Comparison of ENCODE assay signal across 16 mouse cellular contexts in genomic region chr14:25751067-25751466, GRCm38 (mm10). TPM values are rescaled to one million over a fixed set of nuclear protein-coding genes. Genes with fewer than 3 reads are reported as not detected.
DNase-seq lines count a peak whose midpoint lies in the region; TF ChIP-seq lines count a peak whose summit lies in the region.
"Had no signal": no experiment of that assay in that cellular context is flagged by ENCODE, and none has a peak within 500 bp of the region (broad histone marks: within the 10 kb centered on the region; RNA-seq: fewer than 3 reads in every experiment).

No protein-coding gene starts in this region.

- no peak for TF ChIP-seq POLR2A in embryonic fibroblast, embryonic 13.5 days (IDR thresholded peaks at IDR 0.05; ENCODE audit: low read depth, low read length)

- H3K27ac ChIP-seq in heart, embryonic 10.5 days, result 0 out of 2 replicates have a peak overlapping the region, but pooled peaks have one; percentile 12
- peak overlapping the region; percentile 23; the same call in 1 of the 2 replicates for H3K27ac ChIP-seq in layer of hippocampus, adult 2 months
- H3K27ac ChIP-seq in embryonic fibroblast, embryonic 13.5 days (ENCODE audit: insufficient read depth, low read length), result peak overlapping the region; percentile 27
- H3K27ac ChIP-seq: forebrain, embryonic 13.5 days; hindbrain, embryonic 15.5 days; liver, embryonic 13.5 days; midbrain, embryonic 12.5 days had no signal

- no peaks in the 10 kb centered on the region for H3K9me3 ChIP-seq in heart, embryonic 10.5 days
- H3K9me3 ChIP-seq: forebrain, embryonic 13.5 days; hindbrain, embryonic 15.5 days; liver, embryonic 13.5 days; midbrain, embryonic 12.5 days had no signal

- TF ChIP-seq CTCF in layer of hippocampus, adult 2 months (conservative IDR thresholded peaks at IDR 0.05), result no peak
- TF ChIP-seq CTCF in embryonic fibroblast, embryonic 13.5 days (IDR thresholded peaks at IDR 0.05; ENCODE audit: borderline replicate concordance, insufficient read depth, low read length), result no peak

- H3K36me3 ChIP-seq in heart, embryonic 10.5 days, result peaks cover 32% of the 10 kb centered on the region
- H3K36me3 ChIP-seq: hindbrain, embryonic 15.5 days; midbrain, embryonic 12.5 days had no signal

- 85% methylated on average over 5 of the region's 5 CpGs for WGBS in heart, embryonic 10.5 days

- H3K4me1 ChIP-seq in heart, embryonic 10.5 days, result peaks cover 80% of the 10 kb centered on the region
- peaks cover 23% of the 10 kb centered on the region for H3K4me1 ChIP-seq in embryonic fibroblast, embryonic 13.5 days (ENCODE audit: control insufficient read depth, insufficient read depth, low read length)
- H3K4me1 ChIP-seq: forebrain, embryonic 13.5 days had no signal

- no peak for DNase-seq in heart, embryonic 10.5 days (ENCODE audit: low spot score)
- no peak for DNase-seq in heart, adult 8-10 months (ENCODE audit: low spot score)
- no peak for DNase-seq in layer of hippocampus, adult 2 months (ENCODE audit: low spot score in 2 of 2)
- no peak for DNase-seq in layer of hippocampus, adult 8-10 months (ENCODE audit: low spot score in 2 of 2)
- DNase-seq in adrenal gland, postnatal 4 days (ENCODE audit: low spot score in 2 of 2), result no peak
- DNase-seq in right cerebral cortex, adult 18-20 months, result no peak
- DNase-seq: cerebellum, adult 11-12 months; cerebellum, postnatal 10 days; kidney, postnatal 25 days; liver, embryonic 13.5 days; lung, embryonic 14.5 days; right cerebral cortex, postnatal 14 days had no signal

- no peak overlapping the region for H3K4me3 ChIP-seq in heart, embryonic 10.5 days
- no peak overlapping the region for H3K4me3 ChIP-seq in layer of hippocampus, adult 2 months
- H3K4me3 ChIP-seq in embryonic fibroblast, embryonic 13.5 days (ENCODE audit: insufficient read depth, low read length), result no peak overlapping the region
- H3K4me3 ChIP-seq: forebrain, embryonic 13.5 days; hindbrain, embryonic 15.5 days; liver, embryonic 13.5 days; midbrain, embryonic 12.5 days had no signal

- H3K27me3 ChIP-seq in heart, embryonic 10.5 days (ENCODE audit: insufficient read depth, poor library complexity, severe bottlenecking), result no peaks in the 10 kb centered on the region
- H3K27me3 ChIP-seq: forebrain, embryonic 13.5 days; hindbrain, embryonic 15.5 days; liver, embryonic 13.5 days; midbrain, embryonic 12.5 days had no signal

RNA-seq across cellular contexts. Expression of gene Zcchc24, which starts 17.8 kb away (rescaled TPM):
- polyA plus RNA-seq in heart, embryonic 10.5 days (2016; fragmentation: Nextera tagmentation; extraction: Ambion mirVana), result 15.2 and 16.9 TPM in 2 replicates
- total RNA-seq in heart, adult 8-10 months (2022), result 10 to 100 TPM; 28.3 to 37.1 (median 32.0) TPM
- 10 to 100 TPM; 56.4 to 58.5 TPM for total RNA-seq in layer of hippocampus, adult 2 months (2021)
- total RNA-seq in layer of hippocampus, adult 8-10 months (2022), result 10 to 100 TPM; 60.5 to 69.2 (median 63.8) TPM
- polyA plus RNA-seq in embryonic fibroblast, embryonic 13.5 days (2011; ENCODE audit: insufficient read length, low read depth, missing spikeins), result 116 and 122 TPM in 2 replicates
- 10 to 100 TPM; 30.2 to 34.7 TPM for total RNA-seq in adrenal gland, postnatal 4 days (2021)

RNA-seq across cellular contexts. Expression of gene Ppif, which starts 57.1 kb away (rescaled TPM):
- polyA plus RNA-seq in heart, embryonic 10.5 days (2016; fragmentation: Nextera tagmentation; extraction: Ambion mirVana), result 65.7 and 104 TPM in 2 replicates
- total RNA-seq in heart, adult 8-10 months (2022), result 100 to 1,000 TPM; 300 to 329 (median 307) TPM
- total RNA-seq in layer of hippocampus, adult 2 months (2021), result 10 to 100 TPM; 27.4 to 34.2 TPM
- total RNA-seq in layer of hippocampus, adult 8-10 months (2022), result 10 to 100 TPM; 25.5 to 30.6 (median 27.9) TPM
- polyA plus RNA-seq in embryonic fibroblast, embryonic 13.5 days (2011; ENCODE audit: insufficient read length, low read depth, missing spikeins), result 11.3 and 11.6 TPM in 2 replicates
- total RNA-seq in adrenal gland, postnatal 4 days (2021), result 10 to 100 TPM; 35.2 to 38.8 TPM

Comparison
In these comparisons a context has a peak if more than half of its experiments do, and no peak if none do; other contexts are left out.
1. RNA of gene Ppif, which starts 57.1 kb away (total RNA-seq): 300 to 329 TPM in heart, adult 8-10 months; 35.2 to 38.8 TPM in adrenal gland, postnatal 4 days, 27.4 to 34.2 TPM in layer of hippocampus, adult 2 months and 25.5 to 30.6 TPM in layer of hippocampus, adult 8-10 months; every median in the first group is over 4 times any median in the second.
2. Peak in every context shown above with its lines, with median percentiles within 50 percentile points of each other: H3K27ac ChIP-seq.